Mouse (Mus musculus) liver, embryonic 12.5 days (tissue): ENCODE measurements around the gene Thbs4. TPM values are rescaled to one million over a fixed set of nuclear protein-coding genes. Genes with fewer than 3 reads are reported as not detected.
A peak's percentile ranks its signal among the peaks of the same experiment; 100 is the strongest.

Experiments
- ATAC-seq: fragments of 200-750 bp; cut with Nextera tagmentation; 2 replicates; pipeline ENCODE4 v1.8.0; 2017; ENCODE audit warnings: moderate number of reproducible peaks, mild to moderate bottlenecking, moderate library complexity
- H3K27ac ChIP-seq: fragments of 300-500 bp; sonication (generic); 2 replicates; pipeline ENCODE4 v1.5.1; 2016; ENCODE audit warnings: mild to moderate bottlenecking
- H3K27me3 ChIP-seq: fragments of 300-500 bp; sonication (generic); replicated peaks from 2 replicates; pipeline ENCODE4 v1.6.1; 2016; ENCODE audit warnings: mild to moderate bottlenecking, moderate library complexity
- H3K36me3 ChIP-seq: fragments of 300-500 bp; sonication (generic); 2 replicates; pipeline ENCODE4 v1.6.1; 2016; ENCODE audit warnings: mild to moderate bottlenecking, moderate library complexity
- H3K4me1 ChIP-seq: fragments of 300-500 bp; sonication (generic); 2 replicates; pipeline ENCODE4 v1.6.1; 2016
- H3K4me2 ChIP-seq: fragments of 300-500 bp; sonication (generic); 2 replicates; pipeline ENCODE4 v1.6.1; 2016; ENCODE audit warnings: mild to moderate bottlenecking, moderate library complexity
- H3K4me3 ChIP-seq: fragments of 300-500 bp; sonication (generic); 2 replicates; pipeline ENCODE4 v1.5.1; 2016; ENCODE audit warnings: mild to moderate bottlenecking, moderate library complexity
- H3K9ac ChIP-seq: fragments of 300-500 bp; sonication (generic); 2 replicates; pipeline ENCODE4 v1.6.1; 2016; ENCODE audit warnings: mild to moderate bottlenecking, moderate library complexity
- H3K9me3 ChIP-seq: fragments of 300-500 bp; sonication (generic); replicated peaks from 2 replicates; pipeline ENCODE4 v1.6.1; 2016; ENCODE audit warnings: mild to moderate bottlenecking, moderate library complexity
- WGBS: fragments of 180-500 bp; shearing (Covaris S2); methylation state at CpG from one replicate; pipeline ENCODE4 v1.1.7; 2016; ENCODE audit not compliant: insufficient replicate concordance; 5-methylcytosine and 5-hydroxymethylcytosine counted together
- polyA plus RNA-seq: library from polyadenylated mRNA; unstranded; fragments of >200 nt; fragmentation: Nextera tagmentation; extraction: Ambion mirVana; gene quantifications from 2 replicates; pipeline ENCODE4 v1.2.1, GENCODE M21; 2016

Gene Thbs4
- polyA plus RNA-seq, 1 experiment from 2014 or later: 0.13 TPM

DNA sequence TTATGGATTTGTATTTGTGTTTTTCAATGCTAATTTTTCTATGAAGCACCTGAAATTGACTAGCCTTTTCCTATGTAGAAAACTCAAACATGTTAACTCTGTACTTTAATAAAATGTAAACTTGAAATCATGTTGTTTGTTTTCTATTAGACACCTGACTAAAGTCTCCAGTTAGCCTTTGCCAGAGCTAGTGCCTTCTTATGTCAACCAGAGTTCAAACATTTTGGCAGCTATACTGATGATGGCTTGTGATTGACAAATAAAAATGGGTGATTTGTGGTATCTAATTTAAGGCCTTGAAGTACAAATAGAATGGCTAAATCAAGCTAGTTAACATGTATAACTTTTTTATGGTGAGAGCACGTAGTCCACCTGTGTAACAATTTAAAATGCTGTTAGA lies 82.8 kb downstream of the Thbs4 start:
- no peak overlapping the region for H3K27ac ChIP-seq
- no peak overlapping the region for H3K4me2 ChIP-seq
- H3K9me3 ChIP-seq: no peaks in the 10 kb centered on the region
- peaks cover 53% of the 10 kb centered on the region for H3K36me3 ChIP-seq
- peaks cover 20% of the 10 kb centered on the region; the same call in 1 of the 2 replicates for H3K4me1 ChIP-seq
- H3K27me3 ChIP-seq: no peaks in the 10 kb centered on the region
- WGBS: 87% methylated on average over 1 of the region's 1 CpGs
- no peak overlapping the region for H3K9ac ChIP-seq
- no peak for ATAC-seq
- H3K4me3 ChIP-seq: no peak overlapping the region

DNA sequence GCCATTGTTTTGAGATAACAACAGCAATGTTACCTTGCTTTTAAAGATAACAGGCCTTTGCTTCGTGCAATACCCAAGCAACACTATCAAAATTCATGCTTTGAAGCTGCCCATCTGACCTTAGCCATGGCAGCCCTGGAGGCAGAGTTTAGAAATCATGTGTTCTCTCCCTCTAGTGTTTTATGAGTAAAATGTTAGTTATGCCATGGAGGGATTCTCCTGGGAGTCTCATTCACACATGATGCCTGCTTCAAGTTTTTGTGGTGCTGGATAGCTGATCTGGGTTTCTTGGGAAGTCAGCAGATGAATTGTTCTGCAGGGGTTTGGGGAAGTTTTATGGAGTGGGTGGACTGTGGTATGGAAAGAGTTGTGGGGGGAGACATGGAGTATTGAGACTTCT lies 84.3 kb downstream of the Thbs4 start:
- ATAC-seq: no peak
- H3K36me3 ChIP-seq: peaks cover 68% of the 10 kb centered on the region
- peaks cover 25% of the 10 kb centered on the region; the same call in 1 of the 2 replicates for H3K4me1 ChIP-seq
- no peak overlapping the region for H3K9ac ChIP-seq
- no peaks in the 10 kb centered on the region for H3K9me3 ChIP-seq
- no peak overlapping the region for H3K27ac ChIP-seq
- H3K4me2 ChIP-seq: no peak overlapping the region
- no peaks in the 10 kb centered on the region for H3K27me3 ChIP-seq
- no peak overlapping the region for H3K4me3 ChIP-seq
- WGBS: 34% methylated on average over 1 of the region's 1 CpGs

DNA sequence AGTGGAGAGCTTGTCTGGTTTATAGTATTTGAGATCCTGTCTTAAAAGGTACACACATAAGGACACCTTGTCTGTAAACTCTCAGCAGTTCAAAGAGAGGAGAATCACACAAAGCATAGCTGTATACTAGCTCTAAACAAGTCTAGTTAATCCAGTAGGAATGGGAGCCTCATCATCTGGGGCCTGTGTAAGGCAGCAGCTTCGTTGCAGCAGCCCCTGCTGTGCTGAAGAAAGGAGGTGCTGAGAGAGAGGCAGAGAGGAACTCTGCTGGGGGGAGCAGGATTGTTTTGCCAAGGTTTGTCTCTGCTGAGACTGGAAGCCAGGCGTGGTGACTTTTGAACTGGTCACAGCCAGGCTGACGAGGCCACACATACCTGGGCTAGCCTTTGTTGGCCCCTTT lies 85.1 kb downstream of the Thbs4 start:
- no peaks in the 10 kb centered on the region for H3K27me3 ChIP-seq
- no peak overlapping the region for H3K9ac ChIP-seq
- peaks cover 25% of the 10 kb centered on the region; the same call in 1 of the 2 replicates for H3K4me1 ChIP-seq
- 61% methylated on average over 3 of the region's 3 CpGs for WGBS
- no peak for ATAC-seq
- no peak overlapping the region for H3K4me3 ChIP-seq
- H3K4me2 ChIP-seq: no peak overlapping the region
- peaks cover 76% of the 10 kb centered on the region for H3K36me3 ChIP-seq
- H3K27ac ChIP-seq: no peak overlapping the region
- H3K9me3 ChIP-seq: no peaks in the 10 kb centered on the region

DNA sequence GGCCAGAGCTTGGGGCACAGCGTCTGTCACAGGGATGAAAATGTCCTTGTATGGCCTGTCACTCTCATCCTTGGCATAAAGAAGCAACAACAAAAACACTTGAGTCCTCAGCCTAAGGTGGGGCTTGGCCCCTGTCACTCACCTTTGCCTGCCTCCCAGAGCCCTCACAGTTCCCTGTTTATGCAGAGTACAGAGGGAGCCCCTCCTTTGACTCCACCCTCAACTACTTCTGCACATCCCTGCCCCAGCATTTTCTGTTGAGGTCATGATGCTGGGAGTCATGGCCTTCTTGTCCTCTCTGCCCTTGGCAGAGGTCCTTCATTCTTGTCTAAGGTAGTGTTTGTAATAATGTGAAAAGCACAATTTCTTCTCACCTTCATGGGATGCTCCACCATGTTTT lies 86.2 kb downstream of the Thbs4 start:
- 75% methylated on average over 1 of the region's 1 CpGs for WGBS
- Histone ChIP-seq H3K9ac (no peak overlapping the region), H3K4me2 (no peak overlapping the region), H3K27ac (no peak overlapping the region), H3K27me3 (no peaks in the 10 kb centered on the region), H3K4me3 (no peak overlapping the region), H3K4me1 (peaks cover 25% of the 10 kb centered on the region; the same call in 1 of the 2 replicates), H3K36me3 (peaks cover 83% of the 10 kb centered on the region), H3K9me3 (no peaks in the 10 kb centered on the region)
- ATAC-seq: no peak

DNA sequence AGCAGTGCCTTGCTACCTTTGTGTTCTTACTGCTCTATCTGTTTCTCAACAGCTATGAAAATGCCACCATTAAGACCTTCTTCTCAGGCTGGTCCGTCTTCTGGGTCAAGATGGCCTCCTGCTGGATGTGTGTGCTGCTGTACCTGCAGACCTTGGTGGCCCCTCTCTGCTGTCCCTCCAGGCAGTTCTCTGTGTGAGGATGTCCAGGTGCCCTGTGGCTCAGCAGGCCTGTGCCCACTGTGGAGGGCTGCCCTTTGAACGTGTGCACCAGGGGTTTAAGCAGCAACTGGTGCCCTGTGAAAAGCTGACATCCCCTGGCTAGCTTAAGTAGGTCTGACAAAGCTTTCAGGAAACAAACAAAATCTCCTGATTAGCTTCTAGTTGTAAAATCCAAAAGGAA lies 86.7 kb downstream of the Thbs4 start:
- Histone ChIP-seq H3K9me3 (no peaks in the 10 kb centered on the region), H3K4me3 (no peak overlapping the region), H3K27ac (no peak overlapping the region), H3K27me3 (no peaks in the 10 kb centered on the region), H3K4me1 (peaks cover 23% of the 10 kb centered on the region; the same call in 1 of the 2 replicates), H3K9ac (no peak overlapping the region), H3K4me2 (no peak overlapping the region), H3K36me3 (peaks cover 88% of the 10 kb centered on the region)
- ATAC-seq: no peak
- 71% methylated on average over 2 of the region's 2 CpGs for WGBS

DNA sequence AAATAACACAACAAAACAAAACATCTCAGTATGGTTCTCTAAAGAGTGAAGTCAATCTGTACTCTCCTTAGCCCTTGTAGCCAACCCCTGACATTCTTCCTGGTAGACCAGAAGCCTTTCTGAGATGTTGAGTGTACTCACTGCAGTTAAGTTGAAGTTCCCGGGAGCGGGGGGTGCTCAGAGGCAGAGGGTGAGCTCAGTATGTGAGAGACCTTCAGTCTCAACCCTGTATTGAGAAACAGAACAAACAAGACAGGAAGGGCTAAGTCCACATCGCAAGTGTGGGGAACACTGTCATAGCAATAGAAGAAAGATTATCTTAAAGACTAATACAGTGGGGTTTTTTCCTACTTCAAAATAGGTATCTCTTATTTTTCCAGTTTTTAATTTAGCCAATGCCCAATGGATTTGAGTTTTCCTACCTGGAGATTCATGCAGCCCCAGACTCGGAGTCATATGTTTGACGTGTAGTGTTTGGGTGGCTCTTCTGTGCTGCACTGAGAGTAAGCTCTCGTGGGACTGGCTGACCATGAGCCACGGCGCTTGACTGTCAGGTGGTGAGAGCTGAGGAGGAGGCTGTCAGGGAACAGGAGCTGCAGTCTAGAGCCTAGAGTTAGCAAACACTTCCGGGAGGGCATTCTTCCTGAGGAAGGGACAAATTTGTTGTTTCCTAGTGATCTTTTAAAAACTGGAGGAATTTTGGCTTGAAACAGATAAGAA lies 88.1 kb downstream of the Thbs4 start:
- Histone ChIP-seq H3K27me3 (no peaks in the 10 kb centered on the region), H3K9ac (no peak overlapping the region), H3K4me1 (0 out of 2 replicates have a peak, but pooled peaks cover 11% of the 10 kb centered on the region), H3K36me3 (peaks cover 95% of the 10 kb centered on the region), H3K4me2 (no peak overlapping the region), H3K9me3 (no peaks in the 10 kb centered on the region), H3K27ac (peak overlapping the region; percentile 43; the same call in 1 of the 2 replicates), H3K4me3 (no peak overlapping the region)
- ATAC-seq: 0 out of 2 replicates have a peak, but pooled peaks have one; percentile 47
- 84% methylated on average over 9 of the region's 9 CpGs for WGBS

DNA sequence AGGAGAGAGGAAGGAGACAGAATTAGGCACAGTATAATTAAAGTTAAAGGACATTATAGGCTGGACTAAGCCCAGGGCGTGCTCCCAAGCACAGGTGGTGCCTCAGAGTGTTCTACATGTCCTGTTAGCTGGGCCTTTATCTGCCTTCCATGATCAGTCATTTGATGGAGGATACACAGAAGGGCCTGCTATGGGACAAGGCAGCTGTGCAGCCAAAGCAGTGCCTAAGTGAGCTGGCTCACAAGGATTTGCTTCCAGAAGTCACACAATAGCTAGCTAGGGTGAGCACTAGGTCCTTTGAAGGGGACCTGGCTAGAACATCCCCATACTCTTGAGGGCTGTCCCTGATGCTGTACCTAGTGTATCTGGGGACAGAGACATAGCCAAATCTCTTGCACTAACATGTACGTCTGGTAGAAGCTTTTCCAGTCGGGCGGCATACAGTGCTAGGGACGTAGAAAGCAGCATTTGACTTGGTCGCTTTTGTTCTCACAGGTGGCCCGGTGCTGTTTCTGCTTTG lies 89.5 kb downstream of the Thbs4 start:
- Histone ChIP-seq H3K4me2 (no peak overlapping the region), H3K27ac (no peak overlapping the region), H3K9me3 (no peaks in the 10 kb centered on the region), H3K27me3 (no peaks in the 10 kb centered on the region), H3K4me1 (0 out of 2 replicates have a peak, but pooled peaks cover 11% of the 10 kb centered on the region), H3K4me3 (no peak overlapping the region), H3K36me3 (peaks cover 98% of the 10 kb centered on the region), H3K9ac (no peak overlapping the region)
- 85% methylated on average over 7 of the region's 7 CpGs for WGBS
- ATAC-seq: no peak

DNA sequence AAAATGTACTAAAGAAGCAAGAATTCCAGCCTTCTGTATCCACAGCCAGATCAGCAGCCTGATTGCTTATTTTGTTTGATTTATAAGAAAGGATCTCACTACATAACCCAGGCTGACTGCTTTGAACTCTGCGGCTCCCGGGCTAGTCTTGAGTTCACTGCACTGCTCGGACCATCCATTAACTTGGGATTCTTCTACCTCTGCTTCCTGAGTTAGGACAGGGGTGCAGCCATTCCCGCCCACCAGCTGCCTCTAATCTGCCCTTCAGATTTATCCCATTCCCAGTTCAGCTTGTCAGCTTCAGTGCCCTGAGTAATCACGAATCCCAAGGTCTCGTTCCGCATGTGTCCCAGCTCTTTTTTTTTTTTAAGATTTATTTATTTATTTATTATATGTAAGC lies 90.4 kb downstream of the Thbs4 start:
- no peak overlapping the region for H3K27ac ChIP-seq
- no peak overlapping the region for H3K4me3 ChIP-seq
- no peaks in the 10 kb centered on the region for H3K27me3 ChIP-seq
- peaks cover 98% of the 10 kb centered on the region for H3K36me3 ChIP-seq
- no peak overlapping the region for H3K4me2 ChIP-seq
- WGBS: 87% methylated on average over 7 of the region's 7 CpGs
- ATAC-seq: no peak
- no peaks in the 10 kb centered on the region for H3K9me3 ChIP-seq
- no peak overlapping the region for H3K9ac ChIP-seq
- 0 out of 2 replicates have a peak, but pooled peaks cover 6% of the 10 kb centered on the region for H3K4me1 ChIP-seq

DNA sequence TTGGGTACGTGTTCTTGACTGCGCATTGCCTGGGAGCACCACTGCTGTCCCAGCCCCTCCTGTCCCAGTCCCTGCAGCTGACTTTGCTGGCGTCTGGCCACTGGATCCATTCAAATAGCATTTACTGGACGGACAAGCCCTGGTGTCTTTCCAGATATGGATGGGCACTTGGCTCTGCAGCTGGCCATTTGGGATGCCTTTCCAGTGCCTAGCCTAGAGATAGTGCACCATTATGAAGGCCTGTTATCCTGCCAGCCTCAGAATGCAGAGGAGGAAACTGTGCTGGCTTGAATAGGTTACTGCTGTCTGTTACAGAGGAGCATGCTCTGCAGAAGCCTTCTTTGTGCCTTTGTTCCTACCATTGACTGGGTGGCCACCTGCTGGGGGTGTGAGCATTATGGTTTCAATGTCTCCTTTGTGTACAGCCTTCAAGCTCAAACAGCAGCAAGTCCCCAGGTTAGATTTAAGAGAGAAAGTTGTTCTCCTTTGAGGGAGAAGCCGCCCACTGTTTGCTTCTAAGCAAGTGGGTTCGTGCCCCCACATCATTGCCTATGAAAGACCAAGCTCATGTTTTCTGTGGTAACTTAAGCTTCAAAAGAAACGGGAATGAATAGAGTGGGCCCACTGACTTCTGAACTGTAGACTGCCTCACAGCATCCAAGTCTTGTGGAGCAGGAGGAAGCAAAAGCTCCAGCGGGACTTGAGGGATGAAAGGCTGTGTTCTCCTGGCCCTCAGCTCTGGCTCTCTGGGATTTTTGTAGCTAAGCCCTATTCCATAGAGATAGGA lies 91.2 kb downstream of the Thbs4 start:
- no peak for ATAC-seq
- H3K9ac ChIP-seq: no peak overlapping the region
- H3K36me3 ChIP-seq: peaks cover 98% of the 10 kb centered on the region
- no peak overlapping the region for H3K4me3 ChIP-seq
- no peak overlapping the region for H3K4me2 ChIP-seq
- no peaks in the 10 kb centered on the region for H3K27me3 ChIP-seq
- no peaks in the 10 kb centered on the region for H3K9me3 ChIP-seq
- 0 out of 2 replicates have a peak, but pooled peaks cover 6% of the 10 kb centered on the region for H3K4me1 ChIP-seq
- no peak overlapping the region for H3K27ac ChIP-seq
- WGBS: 80% methylated on average over 8 of the region's 8 CpGs

DNA sequence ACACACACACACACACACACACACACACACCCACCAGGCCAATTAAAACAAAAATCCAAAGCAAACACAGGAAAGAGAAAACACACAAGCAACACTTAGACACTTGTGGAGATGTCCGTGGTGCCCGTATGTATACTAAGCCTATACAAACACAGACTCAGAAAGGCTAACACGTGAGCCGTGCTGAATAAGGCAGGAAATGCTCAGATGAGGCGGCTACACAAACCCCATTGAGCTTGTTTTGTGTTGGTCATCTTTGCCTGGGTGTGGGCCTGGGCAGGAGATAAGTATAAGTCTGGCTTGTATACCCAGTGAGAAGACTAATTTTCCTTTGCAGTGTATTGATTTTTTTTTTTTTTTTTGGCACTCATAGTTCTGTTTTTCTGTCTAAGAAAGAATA lies 92.6 kb downstream of the Thbs4 start:
- no peak for ATAC-seq
- Histone ChIP-seq H3K27ac (no peak overlapping the region), H3K4me2 (no peak overlapping the region), H3K4me3 (no peak overlapping the region), H3K36me3 (peaks cover 98% of the 10 kb centered on the region), H3K4me1 (0 out of 2 replicates have a peak, but pooled peaks cover 6% of the 10 kb centered on the region), H3K9me3 (no peaks in the 10 kb centered on the region), H3K27me3 (no peaks in the 10 kb centered on the region), H3K9ac (no peak overlapping the region)
- 81% methylated on average over 5 of the region's 5 CpGs for WGBS
